Mouse (Mus musculus) brain, embryonic 14.5 days (tissue): ENCODE results near the gene Tsc22d2.

Experiments used
- CTCF ChIP-seq: fragments of 200-500 bp; IDR thresholded peaks from 2 replicates; pipeline ENCODE4 v1.5.1; 2012; ENCODE audit warnings: inconsistent platforms, mild to moderate bottlenecking, moderate library complexity, borderline replicate concordance; ENCODE audit not compliant: insufficient read depth, insufficient read length; ENCODE audit errors: extremely low read depth
- POLR2A ChIP-seq: fragments of 200-500 bp; IDR thresholded peaks from 2 replicates; pipeline ENCODE4 v1.6.1; 2012; ENCODE audit warnings: mild to moderate bottlenecking, inconsistent platforms, borderline replicate concordance; ENCODE audit not compliant: poor library complexity, insufficient read depth, insufficient read length, severe bottlenecking; ENCODE audit errors: extremely low read depth

DNA sequence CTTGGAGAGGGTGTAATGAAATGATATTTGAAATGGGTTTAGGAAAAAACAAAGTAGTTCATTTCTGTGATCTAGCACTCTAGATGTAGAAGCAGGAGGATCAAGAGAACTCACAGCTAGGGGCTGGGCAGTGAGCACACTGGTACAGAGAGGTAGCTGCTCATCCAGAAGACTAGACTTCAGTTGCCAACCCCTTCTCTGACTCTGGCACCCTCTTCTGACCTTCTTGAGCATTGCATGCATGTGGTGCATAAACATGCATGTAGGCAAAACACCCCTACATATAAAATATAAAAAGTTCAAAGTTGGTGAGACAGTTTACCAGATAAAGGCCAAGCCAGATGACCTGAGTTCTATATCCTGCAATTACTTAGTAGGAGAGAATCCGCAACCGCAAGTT is 33.7 kb downstream of the Tsc22d2 start:
- peak; percentile 21; the same call in 1 of the 2 replicates for TF ChIP-seq CTCF
- TF ChIP-seq POLR2A, result no peak
